Mouse (Mus musculus) thymus, adult 2 months (tissue): ENCODE measurements at regions not wholly inside any gene's neighbourhood (a gene's known extent, or its start where the extent isn't known, plus 50 kb on each side); places are given as distances from the start of the nearest gene placed in this dataset.

ENCODE experiments used
- CTCF ChIP-seq: fragments of 200-500 bp; IDR thresholded peaks from 2 replicates; pipeline ENCODE4 v1.5.1; 2012; ENCODE audit warnings: mild to moderate bottlenecking, control low read depth, low read length, moderate library complexity, borderline replicate concordance; ENCODE audit not compliant: control insufficient read depth, poor library complexity, insufficient read depth; ENCODE audit errors: extremely low read depth
- POLR2A ChIP-seq: fragments of 200-500 bp; IDR thresholded peaks from 2 replicates; pipeline ENCODE4 v1.6.1; 2012; ENCODE audit warnings: mild to moderate bottlenecking, low read length, control low read depth, moderate library complexity; ENCODE audit not compliant: control insufficient read depth, poor library complexity, insufficient read depth; ENCODE audit errors: extremely low read depth

GRCm38 (mm10) chr4:125339056-125339455 lies 151.4 kb upstream of the Grik3 start:
- TF ChIP-seq CTCF: no peak
- no peak for TF ChIP-seq POLR2A
